In the genomic region with DNA sequence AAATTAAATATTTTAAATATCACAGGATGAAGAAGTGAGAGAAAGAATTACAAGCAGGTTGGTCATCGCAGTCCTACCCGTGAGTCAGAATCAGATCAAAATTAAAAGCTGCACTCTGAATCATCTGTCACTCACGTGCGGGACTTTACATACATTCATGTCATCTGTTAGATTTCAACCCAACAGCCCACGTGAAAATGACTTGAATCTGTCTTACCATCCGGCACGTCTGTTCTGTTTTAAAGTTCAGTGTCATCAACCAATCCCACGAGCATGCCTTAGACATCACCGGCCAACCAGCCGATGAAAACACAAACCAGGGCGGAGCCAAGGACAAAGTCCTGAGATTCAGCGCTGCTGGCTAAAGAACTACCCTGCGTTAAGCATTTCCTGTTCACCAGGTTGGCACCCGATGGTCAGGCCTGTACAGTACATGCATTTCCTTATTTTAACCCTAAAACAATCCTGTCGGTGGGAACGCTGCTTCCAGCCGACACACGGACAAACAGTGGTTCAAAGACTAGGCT, we compare ENCODE assay signal across 32 mouse cellular contexts. TPM values are rescaled to one million over a fixed set of nuclear protein-coding genes. Genes with fewer than 3 reads are reported as not detected.
DNase-seq lines count a peak whose midpoint lies in the region; ATAC-seq and TF ChIP-seq lines count a peak whose summit lies in the region.
"Had no signal": no experiment of that assay in that cellular context is flagged by ENCODE, and none has a peak within 500 bp of the region (broad histone marks: within the 10 kb centered on the region; RNA-seq: fewer than 3 reads in every experiment).

No protein-coding gene starts in this region.

- ATAC-seq in kidney, embryonic 16.5 days (ENCODE audit: low FRiP score, low TSS enrichment) = no peak
- ATAC-seq in intestine, postnatal 0 days = peak; percentile 75
- ATAC-seq in erythroblast, adult 5-6 weeks (replicated peaks; ENCODE audit: low FRiP score, poor library complexity, severe bottlenecking) = no peak
- ATAC-seq: forebrain, embryonic 14.5 days; lung, postnatal 0 days had no signal

- H3K4me3 ChIP-seq in kidney, embryonic 16.5 days (ENCODE audit: low read length) = no peak overlapping the region
- H3K4me3 ChIP-seq in intestine, postnatal 0 days (ENCODE audit: low read depth, low read length) = no peak overlapping the region
- H3K4me3 ChIP-seq: heart, embryonic 10.5 days; heart, embryonic 15.5 days; liver, embryonic 13.5 days; megakaryocyte, embryonic 14.5 days; midbrain, embryonic 12.5 days; myocyte; neural tube, embryonic 12.5 days had no signal

- no peak for TF ChIP-seq CTCF in intestine, postnatal 0 days (IDR thresholded peaks at IDR 0.05; ENCODE audit: low read depth)

- peaks cover 30% of the 10 kb centered on the region for H3K4me1 ChIP-seq in kidney, embryonic 16.5 days (ENCODE audit: insufficient read depth, low read length)
- 0 out of 2 replicates have a peak, but pooled peaks cover 4% of the 10 kb centered on the region for H3K4me1 ChIP-seq in intestine, postnatal 0 days (replicated peaks; ENCODE audit: control insufficient read depth, insufficient read depth, low read length)

- no peak overlapping the region for H3K4me2 ChIP-seq in kidney, embryonic 16.5 days (replicated peaks; ENCODE audit: low read depth, low read length)
- no peak overlapping the region for H3K4me2 ChIP-seq in intestine, postnatal 0 days (replicated peaks; ENCODE audit: low read depth)
- H3K4me2 ChIP-seq: heart, embryonic 15.5 days; hindbrain, embryonic 14.5 days; liver, embryonic 13.5 days; midbrain, embryonic 12.5 days; neural tube, embryonic 12.5 days had no signal

- 80% methylated on average over 18 of the region's 18 CpGs for WGBS in kidney, embryonic 16.5 days
- 46% methylated on average over 18 of the region's 18 CpGs for WGBS in intestine, postnatal 0 days

- H3K36me3 ChIP-seq in kidney, embryonic 16.5 days (ENCODE audit: insufficient read depth, low read length) = no peaks in the 10 kb centered on the region
- no peaks in the 10 kb centered on the region for H3K36me3 ChIP-seq in intestine, postnatal 0 days (ENCODE audit: control insufficient read depth, insufficient read depth)
- H3K36me3 ChIP-seq: heart, embryonic 10.5 days; heart, embryonic 15.5 days; liver, embryonic 13.5 days had no signal

- H3K27ac ChIP-seq in kidney, embryonic 16.5 days (ENCODE audit: low read length) = no peak overlapping the region
- H3K27ac ChIP-seq in intestine, postnatal 0 days (ENCODE audit: low read depth, low read length) = peak overlapping the region; percentile 46
- H3K27ac ChIP-seq: heart, embryonic 10.5 days; heart, embryonic 15.5 days; hindbrain, embryonic 14.5 days; liver, embryonic 13.5 days; midbrain, embryonic 12.5 days; neural tube, embryonic 12.5 days had no signal

- no peak overlapping the region for H3K9ac ChIP-seq in kidney, embryonic 16.5 days (replicated peaks; ENCODE audit: low read length)
- H3K9ac ChIP-seq in intestine, postnatal 0 days (ENCODE audit: low read depth, low read length) = no peak overlapping the region
- H3K9ac ChIP-seq: heart, embryonic 15.5 days; hindbrain, embryonic 14.5 days; liver, embryonic 13.5 days; midbrain, embryonic 12.5 days; neural tube, embryonic 12.5 days had no signal

- DNase-seq in kidney, adult 8-10 months = peak; percentile 81 to 83
- peak; percentile 80 to 83 for DNase-seq in kidney, postnatal 36 days
- no peak for DNase-seq in ovary, postnatal 10 days (ENCODE audit: low spot score)
- DNase-seq: adrenal gland, adult 8-10 months; B cell, adult 2 months; cerebellum, adult 11 months; cerebellum, adult 9-10 months; cerebellum, postnatal 36 days; gastrocnemius, postnatal 25 days; heart, adult 11 months; heart, postnatal 36 days; layer of hippocampus, adult 9-11 months; left cerebral cortex, postnatal 4 days; liver, embryonic 13.5 days; lung, adult 18-20 months; lung, postnatal 4 days had no signal

- no peaks in the 10 kb centered on the region for H3K9me3 ChIP-seq in kidney, embryonic 16.5 days (ENCODE audit: low read length)
- H3K9me3 ChIP-seq in intestine, postnatal 0 days (ENCODE audit: control insufficient read depth) = no peaks in the 10 kb centered on the region
- H3K9me3 ChIP-seq: heart, embryonic 10.5 days; heart, embryonic 15.5 days; liver, embryonic 13.5 days; megakaryocyte, embryonic 14.5 days; midbrain, embryonic 12.5 days; neural tube, embryonic 12.5 days had no signal

- peaks cover 18% of the 10 kb centered on the region for H3K27me3 ChIP-seq in kidney, embryonic 16.5 days (ENCODE audit: insufficient read depth, low read length)
- peaks cover 22% of the 10 kb centered on the region for H3K27me3 ChIP-seq in intestine, postnatal 0 days (replicated peaks; ENCODE audit: control insufficient read depth, insufficient read depth, low read length)

RNA-seq across cellular contexts. Expression of a gene that starts 28.2 kb away (rescaled TPM):
- 0.75 and 1.3 TPM in 2 replicates for polyA plus RNA-seq in kidney, embryonic 16.5 days (2015; fragmentation: Nextera tagmentation; extraction: Ambion mirVana)
- polyA plus RNA-seq in intestine, postnatal 0 days (2015; fragmentation: Nextera tagmentation; extraction: Ambion mirVana) = 0.10 and 0.21 TPM in 2 replicates
- total RNA-seq in erythroblast, adult 5-6 weeks (2015; ENCODE audit: low replicate concordance) = not detected in 2 replicates
- total RNA-seq in erythroblast, adult 5-6 weeks (2017; ENCODE audit: low replicate concordance) = not detected in 2 replicates
- total RNA-seq: gastrocnemius, adult 18-20 months; gastrocnemius, postnatal 25 days; heart, postnatal 36 days; left cerebral cortex, adult 8-10 months; midbrain, postnatal 0 days had no signal
- polyA plus RNA-seq: embryonic facial prominence, embryonic 11.5 days; forebrain, embryonic 14.5 days had no signal

RNA-seq across cellular contexts. Expression of a gene that starts 47.6 kb away (rescaled TPM):
- polyA plus RNA-seq in kidney, embryonic 16.5 days (2015; fragmentation: Nextera tagmentation; extraction: Ambion mirVana) = 1.0 and 1.1 TPM in 2 replicates
- polyA plus RNA-seq in intestine, postnatal 0 days (2015; fragmentation: Nextera tagmentation; extraction: Ambion mirVana) = 0.18 and 0.24 TPM in 2 replicates
- not detected in 2 replicates for total RNA-seq in erythroblast, adult 5-6 weeks (2015; ENCODE audit: low replicate concordance)
- not detected in 2 replicates for total RNA-seq in erythroblast, adult 5-6 weeks (2017; ENCODE audit: low replicate concordance)
- polyA plus RNA-seq: liver, embryonic 13.5 days; myocyte had no signal
